Mouse (Mus musculus): ENCODE results near the gene Tha1.

The Tha1 gene

DNA sequence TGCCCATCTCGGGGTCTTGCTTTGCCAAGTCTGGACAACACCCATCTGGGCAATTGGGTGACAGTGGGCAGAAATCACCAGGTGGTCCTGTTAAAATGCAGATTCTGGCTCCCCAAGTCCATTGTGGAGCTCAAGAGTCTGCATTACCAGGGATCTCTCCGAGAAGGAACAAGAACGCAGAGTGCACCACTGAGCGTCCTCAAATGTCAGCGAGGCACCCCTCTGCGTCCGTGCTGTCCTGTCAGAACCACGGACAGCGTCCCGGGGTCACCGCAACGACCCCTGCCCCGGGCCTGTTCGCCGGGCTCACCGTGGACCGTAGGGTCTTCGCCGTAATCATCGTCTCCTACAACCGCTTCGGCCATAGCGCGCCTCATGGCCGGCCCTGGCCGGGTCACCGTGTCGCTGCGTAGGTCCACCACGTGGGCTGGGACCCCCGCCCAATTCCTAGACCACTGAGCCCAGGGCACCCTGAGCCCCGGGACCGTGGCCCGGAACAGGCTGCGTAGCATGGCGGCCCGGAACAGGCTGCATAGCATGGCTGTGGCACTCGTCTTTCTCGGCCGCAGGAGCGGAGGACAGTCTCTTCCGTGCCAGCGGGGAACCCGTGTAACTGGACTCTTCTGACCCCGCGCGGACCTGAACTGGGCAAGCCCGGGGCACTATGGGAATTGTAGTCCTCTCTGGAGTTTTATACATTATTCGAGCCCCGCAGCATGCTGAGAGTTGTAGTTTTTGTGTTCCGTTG, at the start of gene Tha1:
Gene Tha1, minus strand, starts transcription at position 621 of the 748 bp plus-strand sequence.
- peak; percentile 73 for DNase-seq (ENCODE audit: low read depth, low spot score)

DNA sequence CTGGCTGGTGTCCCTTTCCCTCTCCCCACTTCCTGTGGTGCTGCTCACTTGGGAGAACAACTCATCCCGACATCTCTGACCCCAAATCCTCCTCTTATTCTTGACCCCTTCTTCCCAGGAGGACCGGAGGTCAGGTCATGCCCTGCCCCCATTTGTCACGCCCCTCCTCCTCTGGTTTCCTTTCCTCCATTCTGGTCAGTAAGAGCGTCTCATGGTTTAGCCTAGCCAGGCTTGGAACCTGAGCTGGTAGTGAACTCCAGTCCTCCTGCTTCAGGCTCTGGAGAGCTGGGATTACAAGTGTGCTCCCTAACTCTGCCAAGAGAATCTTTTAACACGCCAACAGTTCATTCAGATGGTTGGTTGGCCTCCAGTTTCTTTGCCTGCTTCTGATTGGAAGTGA, 45.9 kb upstream of the Tha1 start:
- DNase-seq (ENCODE audit: low read depth, low spot score): no peak

DNA sequence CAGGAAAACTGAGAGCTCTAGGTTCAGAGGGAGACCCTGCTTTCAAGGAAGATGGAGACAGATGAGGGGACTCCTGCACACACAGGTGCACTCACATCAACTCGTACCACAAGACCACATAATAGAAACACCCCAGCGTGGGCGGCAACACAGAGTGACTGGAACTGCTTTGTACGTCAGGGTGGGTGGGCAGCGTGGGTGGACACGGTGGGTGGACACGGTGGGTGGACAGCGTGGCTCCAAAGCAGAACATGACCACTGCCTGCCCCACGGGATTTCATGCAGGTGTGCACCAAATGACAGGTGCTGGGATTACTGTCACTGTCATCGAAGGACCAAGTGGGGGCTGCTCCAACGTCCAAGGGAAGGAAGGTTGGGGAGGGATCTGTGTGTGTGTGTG, 45.3 kb upstream of the Tha1 start:
- DNase-seq (ENCODE audit: low read depth, low spot score): no peak

DNA sequence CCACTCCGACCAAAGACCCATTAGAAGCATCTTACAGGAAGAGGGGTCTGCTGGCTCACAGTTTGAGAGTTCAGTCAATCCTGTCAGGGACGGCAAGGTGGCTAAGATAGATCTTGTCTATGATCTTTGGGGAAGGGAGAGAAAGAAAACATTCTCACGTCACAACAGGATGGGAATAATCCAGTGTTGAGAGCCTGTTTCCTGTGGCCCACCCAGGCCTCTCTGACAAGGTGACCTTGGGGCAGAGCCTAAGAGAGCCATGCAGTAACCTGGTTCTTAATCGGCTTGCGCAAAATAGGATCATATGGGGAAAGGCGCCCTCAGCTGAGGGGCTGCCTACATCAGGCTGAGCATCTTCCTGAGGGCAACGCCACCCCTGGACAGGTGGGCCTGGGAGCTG, 42.6 kb upstream of the Tha1 start:
- DNase-seq (ENCODE audit: low read depth, low spot score): no peak

DNA sequence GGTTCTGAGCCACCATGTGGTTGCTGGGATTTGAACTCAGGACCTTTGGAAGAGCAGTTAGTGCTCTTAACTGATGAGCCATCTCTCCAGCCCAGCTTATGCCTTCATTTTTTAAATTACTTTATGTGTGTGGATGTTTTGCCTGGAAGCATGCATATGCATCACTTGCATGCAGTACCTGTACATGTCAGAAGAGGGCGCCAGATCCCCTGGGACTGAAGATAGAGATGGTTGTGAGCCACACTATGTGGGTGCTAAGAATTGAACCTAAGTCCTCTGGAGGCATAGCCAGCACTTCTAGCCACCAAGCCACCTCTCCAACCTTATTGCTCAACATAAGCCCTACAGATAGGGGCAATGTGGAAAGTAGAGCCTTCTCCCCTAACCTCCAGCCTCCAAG, 42.1 kb upstream of the Tha1 start:
- no peak for DNase-seq (ENCODE audit: low read depth, low spot score)

DNA sequence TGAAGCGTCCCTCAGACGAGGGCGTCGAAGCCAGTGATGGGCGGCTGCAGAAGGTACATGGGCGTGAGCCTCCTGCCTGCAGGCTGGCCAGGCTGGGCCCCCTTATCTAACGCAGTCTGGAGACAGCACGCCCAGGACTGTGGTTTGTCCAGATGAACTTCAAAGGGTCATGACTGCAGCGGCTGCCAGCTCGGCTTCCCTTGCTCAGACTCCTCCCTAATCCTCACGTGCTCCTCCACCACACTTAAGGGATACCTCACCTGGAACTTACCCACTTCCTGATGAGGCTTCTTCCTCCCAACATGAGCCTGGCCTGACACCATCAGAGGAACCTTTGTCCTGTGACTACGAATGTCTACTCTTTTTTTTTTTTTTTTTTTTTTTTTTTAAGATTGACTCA, 41.2 kb upstream of the Tha1 start:
- DNase-seq (ENCODE audit: low read depth, low spot score): no peak

- DNase-seq (ENCODE audit: low read depth, low spot score): peak; percentile 63
These were observed 39.5 kb upstream of the Tha1 start for GRCm38 (mm10) chr11:117912684-117913352.

DNA sequence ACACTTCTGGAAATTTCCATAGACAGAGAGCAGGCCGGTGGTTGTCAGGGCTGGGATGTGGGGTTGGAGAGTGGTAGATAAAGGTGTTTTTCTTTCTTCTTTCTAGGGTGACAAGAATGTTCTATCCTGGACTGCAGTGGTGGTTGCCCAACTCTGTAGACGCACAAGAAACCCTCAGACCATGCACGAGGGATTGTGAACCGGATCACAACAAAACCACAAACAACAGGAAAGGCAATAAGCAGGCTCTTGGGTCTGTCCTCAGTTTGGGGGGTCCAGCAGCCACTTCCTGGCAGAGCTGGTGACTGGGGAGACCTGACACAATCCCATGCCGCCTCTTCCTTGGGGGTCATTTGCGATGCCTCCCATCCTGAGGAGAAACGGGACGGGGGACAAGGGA, 36.1 kb upstream of the Tha1 start:
- DNase-seq (ENCODE audit: low read depth, low spot score): no peak

- no peak for DNase-seq (ENCODE audit: low read depth, low spot score)
These were observed 31.2 kb upstream of the Tha1 start for GRCm38 (mm10) chr11:117904442-117904841.

GRCm38 (mm10) chr11:117902282-117902681, 29.0 kb upstream of the Tha1 start:
- DNase-seq (ENCODE audit: low read depth, low spot score): no peak

DNA sequence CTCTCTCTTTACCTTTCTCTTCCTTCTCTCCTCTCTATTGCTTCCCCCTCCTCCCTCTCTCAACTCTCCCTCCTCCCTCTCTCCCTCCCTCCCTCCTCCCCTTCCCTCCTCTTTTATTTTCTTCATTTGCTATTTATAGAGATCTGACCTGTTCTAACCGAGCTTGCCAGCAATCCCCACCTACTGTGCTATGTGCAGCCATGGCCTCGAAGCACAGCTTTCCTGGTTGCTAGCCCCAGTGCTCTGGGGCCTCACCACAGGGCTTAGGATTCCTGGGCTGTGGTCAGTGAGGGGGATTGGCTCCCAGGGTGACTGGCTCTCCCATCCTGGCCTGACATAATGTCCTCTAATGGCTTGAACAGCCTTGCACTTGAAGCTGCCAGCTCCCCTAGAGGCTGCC, 23.3 kb upstream of the Tha1 start:
- no peak for DNase-seq (ENCODE audit: low read depth, low spot score)

DNA sequence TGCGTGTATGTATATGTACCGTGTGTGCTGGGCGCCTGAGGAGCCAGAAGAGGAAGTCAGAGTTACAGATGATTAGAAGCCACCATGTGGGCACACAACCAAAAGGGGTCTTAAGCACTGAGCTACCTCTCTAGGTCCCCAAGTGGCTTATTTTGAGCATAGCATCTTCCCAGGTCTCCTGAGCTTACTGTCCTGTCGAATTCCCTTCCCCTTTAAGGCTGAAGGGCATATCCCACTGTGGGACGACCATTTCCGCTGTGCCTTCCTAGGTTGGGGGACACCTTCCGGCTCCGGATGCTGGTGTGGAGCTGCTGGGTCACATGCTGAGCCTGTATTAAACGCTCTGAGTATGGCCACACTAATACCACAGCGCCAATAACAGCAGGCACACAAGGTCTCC, 21.4 kb upstream of the Tha1 start:
- DNase-seq (ENCODE audit: low read depth, low spot score): no peak

DNA sequence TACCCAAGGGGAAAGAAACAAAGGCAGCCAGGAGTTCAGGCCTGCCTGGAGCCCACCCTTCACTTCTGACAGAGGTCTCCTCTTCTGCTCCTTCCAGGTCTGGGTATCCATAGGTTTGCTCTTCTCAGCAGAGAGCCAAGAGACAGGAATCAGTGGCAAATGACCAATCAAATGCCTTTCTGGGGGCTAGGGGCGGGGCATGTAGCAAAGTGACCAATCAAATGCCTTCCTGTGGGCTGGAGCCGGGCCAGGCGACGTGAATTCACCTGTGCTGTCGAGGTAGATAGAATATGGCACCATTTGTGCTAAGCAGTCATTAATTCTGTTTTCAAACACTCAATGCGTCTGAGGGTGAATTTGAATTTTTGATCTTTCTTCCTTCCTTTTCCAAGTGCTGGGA, 18.9 kb upstream of the Tha1 start:
- DNase-seq (ENCODE audit: low read depth, low spot score): no peak

DNA sequence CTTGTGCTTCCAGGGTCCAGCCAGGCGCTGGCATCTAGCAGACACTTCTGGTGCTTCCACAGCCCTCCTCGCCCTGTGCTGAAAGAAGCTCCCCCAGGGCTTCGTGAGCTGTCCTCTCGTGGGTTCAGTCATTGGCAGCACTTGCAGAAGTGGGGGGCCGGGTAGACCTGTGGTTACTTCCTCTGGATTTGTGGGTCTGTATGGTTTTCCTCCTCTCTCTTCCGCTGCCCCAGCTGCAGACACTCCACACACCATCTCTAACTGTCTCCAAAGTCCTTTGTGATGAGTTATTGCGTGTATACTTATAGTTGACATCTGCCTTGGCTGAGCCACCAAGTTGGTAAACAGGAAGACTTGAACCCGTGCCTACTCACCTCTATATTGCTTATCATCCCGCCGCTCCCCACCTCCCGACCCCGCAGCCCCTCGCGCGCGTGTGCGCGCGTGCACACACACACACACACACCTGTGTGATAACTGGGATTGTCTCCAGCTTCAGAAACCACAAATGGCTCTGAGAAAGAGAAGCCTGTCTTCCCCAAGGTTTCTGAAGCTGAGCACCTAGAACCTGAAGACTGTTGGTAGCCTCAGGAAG, 18.4 kb upstream of the Tha1 start:
- DNase-seq (ENCODE audit: low read depth, low spot score): no peak

- no peak for DNase-seq (ENCODE audit: low read depth, low spot score)
These were observed 17.4 kb upstream of the Tha1 start for GRCm38 (mm10) chr11:117890519-117891282.

DNA sequence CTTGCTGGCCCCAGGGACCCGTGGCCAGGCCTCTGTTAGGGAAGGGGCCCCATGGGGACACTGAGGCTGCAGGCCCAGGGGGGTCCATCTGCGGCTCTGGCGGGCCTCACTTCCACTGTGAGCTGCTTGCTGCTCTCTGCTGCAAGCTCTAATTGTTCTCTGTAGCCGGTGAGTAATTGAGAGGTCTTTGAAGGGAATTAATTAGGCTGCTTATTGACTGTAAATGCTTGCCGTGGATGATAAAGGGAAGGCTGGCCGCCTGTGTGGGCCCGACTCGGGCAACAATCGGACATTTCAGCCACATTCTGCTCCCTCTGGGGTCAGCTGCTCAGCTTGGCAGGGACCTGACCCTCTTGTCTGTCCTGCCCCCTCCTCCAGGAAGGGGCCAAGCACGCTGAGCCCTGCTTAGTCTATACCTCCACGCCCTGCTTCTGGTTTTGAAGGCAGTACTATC, 16.6 kb upstream of the Tha1 start:
- no peak for DNase-seq (ENCODE audit: low read depth, low spot score)

- no peak for DNase-seq (ENCODE audit: low read depth, low spot score)
These were observed 15.9 kb upstream of the Tha1 start for GRCm38 (mm10) chr11:117888853-117889822.

DNA sequence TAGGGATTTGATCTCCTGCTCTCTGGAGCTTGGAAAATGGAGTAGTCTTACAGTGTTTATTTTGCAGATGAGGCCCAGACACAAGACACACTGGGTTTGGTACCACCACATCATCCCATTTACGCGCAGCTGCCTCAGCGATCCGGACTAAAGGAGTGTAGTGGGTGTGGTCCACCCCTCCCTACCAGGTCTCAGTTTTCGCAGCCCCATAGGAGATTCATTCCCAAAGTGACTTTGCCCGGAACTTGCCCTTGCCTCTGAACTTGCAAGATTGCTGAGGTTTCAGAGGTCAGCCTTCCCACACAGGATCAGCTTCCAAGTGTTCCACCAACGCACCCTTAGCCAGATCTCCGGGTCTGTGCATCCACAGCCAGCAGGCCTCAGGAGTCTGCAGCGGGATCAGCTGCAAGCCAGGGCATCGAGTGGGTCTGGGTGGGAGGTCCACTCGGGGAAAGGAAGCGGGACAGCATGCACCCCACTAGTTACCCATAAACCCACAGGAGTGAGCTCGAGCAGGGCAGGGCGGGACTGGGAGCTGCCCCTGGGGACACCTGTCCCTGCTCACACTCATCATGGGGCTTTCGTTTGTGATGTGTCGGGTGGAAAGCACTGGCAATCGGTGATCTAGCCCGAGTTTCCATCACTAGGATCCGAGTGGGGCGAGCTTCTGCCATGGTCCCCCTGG, 15.0 kb upstream of the Tha1 start:
- DNase-seq (ENCODE audit: low read depth, low spot score): no peak

GRCm38 (mm10) chr11:117886000-117886399, 12.7 kb upstream of the Tha1 start:
- DNase-seq (ENCODE audit: low read depth, low spot score): no peak

GRCm38 (mm10) chr11:117882208-117882607, 8.9 kb upstream of the Tha1 start:
- DNase-seq (ENCODE audit: low read depth, low spot score): no peak
